Mouse (Mus musculus) kidney, postnatal 0 days (tissue): ENCODE results near the gene Qrsl1. TPM values are rescaled to one million over a fixed set of nuclear protein-coding genes. Genes with fewer than 3 reads are reported as not detected.
"Not testable (repeated sequence)": the region's sequence is repeated elsewhere in the genome, so short reads cannot be mapped to it uniquely, and the experiment has no call there.

ENCODE experiments used
- ATAC-seq: fragments of 200-750 bp; cut with Nextera tagmentation; replicated peaks from 2 replicates; pipeline ENCODE4 v1.8.0; 2017; ENCODE audit warnings: low read depth, moderate number of reproducible peaks, moderate TSS enrichment, moderate library complexity; ENCODE audit not compliant: low FRiP score
- DNase-seq: peaks from one replicate; pipeline ENCODE4 v3.0.0-alpha.2; 2016; ENCODE audit warnings: low spot score
- H3K27ac ChIP-seq: fragments of 300-500 bp; sonication (generic); 2 replicates; pipeline ENCODE4 v1.5.1; 2014; ENCODE audit warnings: mild to moderate bottlenecking
- H3K27me3 ChIP-seq: fragments of 300-500 bp; sonication (generic); 2 replicates; pipeline ENCODE4 v1.6.1; 2014; ENCODE audit warnings: low read length, mixed read lengths; ENCODE audit not compliant: insufficient read depth
- H3K36me3 ChIP-seq: fragments of 300-500 bp; sonication (generic); 2 replicates; pipeline ENCODE4 v1.6.1; 2014; ENCODE audit warnings: low read length, mixed read lengths; ENCODE audit not compliant: insufficient read depth
- H3K4me1 ChIP-seq: fragments of 300-500 bp; sonication (generic); replicated peaks from 2 replicates; pipeline ENCODE4 v1.6.1; 2014; ENCODE audit warnings: antibody characterized with exemption, low read length, mixed read lengths; ENCODE audit not compliant: insufficient read depth
- H3K4me2 ChIP-seq: fragments of 300-500 bp; sonication (generic); 2 replicates; pipeline ENCODE4 v1.6.1; 2014; ENCODE audit warnings: mild to moderate bottlenecking, low read length, moderate library complexity, mixed read lengths
- H3K4me3 ChIP-seq: fragments of 300-500 bp; sonication (generic); replicated peaks from 2 replicates; pipeline ENCODE4 v1.5.1; 2014; ENCODE audit warnings: low read depth, low read length
- H3K9ac ChIP-seq: fragments of 300-500 bp; sonication (generic); 2 replicates; pipeline ENCODE4 v1.6.1; 2014; ENCODE audit warnings: low read depth, low read length
- H3K9me3 ChIP-seq: fragments of 300-500 bp; sonication (generic); replicated peaks from 2 replicates; pipeline ENCODE4 v1.6.1; 2016; ENCODE audit warnings: low read length, inconsistent platforms, mixed read lengths
- CTCF ChIP-seq: IDR thresholded peaks from 2 replicates; pipeline ENCODE4 v1.5.1; 2016; ENCODE audit warnings: antibody characterized with exemption, low read depth, mild to moderate bottlenecking, moderate library complexity
- WGBS: fragments of 180-500 bp; shearing (Covaris S2); extraction: QIAGEN DNeasy Blood & Tissue Kit; methylation state at CpG from one replicate; pipeline ENCODE4 v1.1.7; 2014; 5-methylcytosine and 5-hydroxymethylcytosine counted together
- polyA plus RNA-seq: library from polyadenylated mRNA; unstranded; fragments of >200 nt; fragmentation: Nextera tagmentation; extraction: Ambion mirVana; gene quantifications from 2 replicates; pipeline ENCODE4 v1.2.1, GENCODE M21; 2015

Qrsl1 gene
- polyA plus RNA-seq, 1 experiment from 2014 or later: 27.4 TPM

DNA sequence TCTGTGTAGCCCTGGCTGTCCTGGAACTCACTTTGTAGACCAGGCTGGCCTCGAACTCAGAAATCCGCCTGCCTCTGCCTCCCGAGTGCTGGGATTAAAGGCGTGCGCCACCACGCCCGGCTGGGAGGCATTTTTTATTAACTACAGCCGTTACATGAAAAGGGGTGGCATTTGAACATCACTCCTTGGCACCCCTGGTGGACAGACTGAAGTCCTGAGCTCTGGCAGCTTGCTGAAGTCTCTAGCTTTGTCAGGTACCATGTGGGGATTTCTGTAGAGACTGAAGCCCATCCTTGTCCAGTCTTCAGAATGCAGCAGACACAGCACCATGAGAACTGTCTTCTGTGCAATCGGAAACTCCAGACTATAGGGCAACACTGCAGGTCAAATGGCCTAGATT lies 24.2 kb upstream of the Qrsl1 start:
- H3K4me3 ChIP-seq, H3K4me1 ChIP-seq, H3K36me3 ChIP-seq, DNase-seq, H3K4me2 ChIP-seq, H3K27me3 ChIP-seq, ATAC-seq, H3K27ac ChIP-seq, H3K9me3 ChIP-seq, H3K9ac ChIP-seq: not testable (repeated sequence)
- TF ChIP-seq CTCF: 0 out of 2 replicates have a peak, but pooled peaks have one; percentile 19
- 90% methylated on average over 8 of the region's 9 CpGs for WGBS

DNA sequence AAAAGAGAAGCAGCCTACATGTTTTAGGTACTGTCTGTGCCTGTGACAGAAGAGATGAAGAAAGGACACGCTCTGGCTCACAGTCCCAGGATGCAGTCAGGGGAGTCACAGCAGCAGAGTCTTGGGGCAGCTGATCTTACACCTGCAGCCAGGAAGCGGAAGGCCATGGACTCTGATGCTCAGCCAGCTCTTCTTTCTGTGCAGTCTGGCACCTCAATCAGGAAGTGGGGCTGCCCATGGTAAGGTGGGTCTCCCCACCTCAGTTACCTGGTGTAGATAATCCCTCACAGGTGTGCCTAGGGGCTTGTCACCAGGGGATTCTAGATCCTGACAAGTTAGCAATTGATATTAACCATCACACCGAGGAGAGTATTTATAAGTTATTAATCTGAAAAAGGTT lies 21.6 kb upstream of the Qrsl1 start:
- ATAC-seq (no peak), DNase-seq (no peak)
- no peak overlapping the region for H3K27ac ChIP-seq
- no peak overlapping the region for H3K4me2 ChIP-seq
- no peaks in the 10 kb centered on the region for H3K4me1 ChIP-seq
- no peaks in the 10 kb centered on the region for H3K9me3 ChIP-seq
- no peak for TF ChIP-seq CTCF
- H3K27me3 ChIP-seq: no peaks in the 10 kb centered on the region
- no peaks in the 10 kb centered on the region for H3K36me3 ChIP-seq
- WGBS: 94% methylated on average over 3 of the region's 3 CpGs
- H3K4me3 ChIP-seq: no peak overlapping the region
- H3K9ac ChIP-seq: no peak overlapping the region

DNA sequence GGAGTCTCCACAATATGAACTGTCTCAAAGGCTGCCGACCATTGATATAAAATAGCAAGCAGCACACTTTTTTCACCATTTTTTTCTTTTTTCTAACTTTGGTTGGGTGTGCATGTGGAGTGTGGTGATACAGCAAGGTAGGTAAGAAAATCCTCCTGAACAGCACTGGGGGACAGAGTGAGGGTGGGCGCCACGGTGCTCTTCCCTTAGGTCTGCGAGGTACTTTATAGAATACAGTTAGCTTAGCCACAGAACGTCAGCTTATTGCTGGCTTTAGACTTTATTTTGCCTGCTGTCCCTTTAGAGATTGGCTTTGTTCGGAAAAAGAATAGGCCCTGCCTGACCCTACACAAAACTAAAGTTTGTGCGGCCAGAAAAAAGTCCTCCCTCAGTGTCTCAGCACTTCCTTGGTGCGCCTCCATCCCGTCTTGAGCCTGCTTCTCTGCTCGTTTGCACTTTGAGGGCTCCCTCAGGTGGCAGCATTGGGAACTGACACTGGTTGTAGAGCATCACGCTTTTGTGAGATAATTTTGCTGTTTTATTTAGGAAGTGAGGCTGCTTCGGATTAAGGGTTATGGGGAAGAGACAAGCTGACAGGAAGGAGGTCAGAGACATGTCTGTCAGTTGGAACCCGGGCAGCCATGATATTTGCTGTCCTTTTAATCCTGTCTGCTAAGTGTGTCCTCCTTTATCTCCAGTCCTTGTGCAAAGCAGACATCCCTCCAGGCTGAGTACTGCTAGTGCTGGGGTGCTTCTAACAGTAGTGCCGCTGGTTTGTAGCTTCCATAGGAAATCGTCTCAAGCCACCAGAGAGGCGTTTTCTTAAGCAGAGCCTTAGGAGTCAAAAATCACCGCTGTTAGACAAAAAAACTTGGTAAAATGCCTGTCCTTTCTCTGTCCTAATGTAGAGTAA lies 17.4 kb upstream of the Qrsl1 start:
- DNase-seq (peak; percentile 90), ATAC-seq (no peak; the same call in 1 of the 2 replicates)
- H3K4me1 ChIP-seq: no peaks in the 10 kb centered on the region
- no peaks in the 10 kb centered on the region for H3K27me3 ChIP-seq
- no peak overlapping the region for H3K9ac ChIP-seq
- no peak overlapping the region for H3K27ac ChIP-seq
- no peaks in the 10 kb centered on the region for H3K9me3 ChIP-seq
- no peak overlapping the region for H3K4me3 ChIP-seq
- no peaks in the 10 kb centered on the region for H3K36me3 ChIP-seq
- H3K4me2 ChIP-seq: no peak overlapping the region
- TF ChIP-seq CTCF: peak; percentile 95
- 41% methylated on average over 17 of the region's 17 CpGs for WGBS

DNA sequence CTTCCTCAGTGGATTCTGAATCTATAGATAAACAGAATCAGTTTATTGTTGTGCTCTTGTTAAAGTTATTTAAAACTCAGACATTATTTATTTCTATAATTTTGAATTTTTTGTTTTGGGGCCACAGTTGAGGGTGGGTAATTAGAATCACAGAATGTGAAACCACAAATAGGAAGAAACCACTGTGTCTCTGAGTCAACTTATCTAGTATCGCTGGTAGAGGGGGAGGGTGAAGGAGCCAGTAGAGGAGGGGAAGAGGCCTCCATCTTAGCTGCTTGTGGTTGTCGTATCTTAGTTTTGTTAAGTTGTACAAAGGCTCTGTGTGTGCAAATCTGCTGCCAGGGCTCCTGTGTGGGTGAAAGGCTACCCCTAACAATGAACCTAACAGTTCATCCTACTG lies 15.2 kb upstream of the Qrsl1 start:
- DNase-seq (no peak), ATAC-seq (no peak)
- no peak for TF ChIP-seq CTCF
- Histone ChIP-seq H3K9ac (no peak overlapping the region), H3K27ac (no peak overlapping the region), H3K9me3 (no peaks in the 10 kb centered on the region), H3K36me3 (no peaks in the 10 kb centered on the region), H3K27me3 (no peaks in the 10 kb centered on the region), H3K4me2 (no peak overlapping the region), H3K4me3 (no peak overlapping the region), H3K4me1 (no peaks in the 10 kb centered on the region)
- WGBS: 84% methylated on average over 2 of the region's 2 CpGs

DNA sequence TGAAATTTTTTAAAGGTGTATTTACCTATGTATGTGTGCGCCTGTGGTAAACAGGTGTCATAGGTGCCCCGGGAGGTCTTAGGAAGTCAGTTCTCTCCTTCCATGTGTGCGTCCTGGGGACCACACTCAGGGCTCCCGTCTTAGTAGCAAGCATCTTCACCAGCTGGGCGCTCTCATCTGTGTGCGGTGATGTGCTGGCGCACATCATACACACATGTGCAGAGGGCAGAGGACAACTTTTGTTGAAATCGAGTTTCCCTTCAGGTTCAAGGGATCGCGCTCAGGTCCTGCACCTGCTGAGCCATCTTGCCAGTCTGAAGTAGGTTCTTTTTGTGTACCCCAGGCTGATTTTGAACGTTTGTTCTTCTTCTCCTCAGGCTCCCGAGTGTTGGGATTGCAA lies 14.6 kb upstream of the Qrsl1 start:
- no peak for DNase-seq
- ATAC-seq: no peak

DNA sequence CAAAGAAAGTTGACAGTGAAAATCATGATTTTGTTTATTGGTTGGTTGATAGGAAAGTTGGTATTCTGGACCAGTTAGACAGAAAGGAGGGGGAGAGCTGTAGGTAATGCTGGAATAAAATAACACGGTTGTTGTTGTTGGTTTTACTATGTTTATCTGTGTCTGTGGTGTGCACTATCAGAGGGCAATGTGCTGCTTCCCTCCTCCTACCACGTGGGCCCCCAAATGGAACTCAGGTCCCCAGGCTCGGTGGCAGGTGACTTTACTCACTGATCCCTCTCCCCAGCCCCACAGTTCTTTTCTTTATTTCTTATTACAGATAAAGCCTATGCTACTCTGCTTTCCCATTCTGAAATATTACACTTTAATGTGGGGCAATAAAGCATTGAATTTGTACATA lies 10.7 kb upstream of the Qrsl1 start:
- no peaks in the 10 kb centered on the region for H3K9me3 ChIP-seq
- H3K4me2 ChIP-seq: no peak overlapping the region
- DNase-seq (no peak), ATAC-seq (no peak)
- no peak overlapping the region for H3K4me3 ChIP-seq
- no peaks in the 10 kb centered on the region for H3K4me1 ChIP-seq
- H3K27ac ChIP-seq: no peak overlapping the region
- WGBS: 80% methylated on average over 3 of the region's 3 CpGs
- no peaks in the 10 kb centered on the region for H3K27me3 ChIP-seq
- no peak overlapping the region for H3K9ac ChIP-seq
- TF ChIP-seq CTCF: no peak
- H3K36me3 ChIP-seq: no peaks in the 10 kb centered on the region

More for the DNA sequence above, 14.6 kb upstream of the Qrsl1 start:
- no peak overlapping the region for H3K27ac ChIP-seq
- no peaks in the 10 kb centered on the region for H3K9me3 ChIP-seq
- H3K36me3 ChIP-seq: no peaks in the 10 kb centered on the region
- H3K4me3 ChIP-seq: no peak overlapping the region
- TF ChIP-seq CTCF: no peak
- no peaks in the 10 kb centered on the region for H3K4me1 ChIP-seq
- H3K4me2 ChIP-seq: no peak overlapping the region
- no peaks in the 10 kb centered on the region for H3K27me3 ChIP-seq
- WGBS: 86% methylated on average over 12 of the region's 12 CpGs
- H3K9ac ChIP-seq: no peak overlapping the region
